Mouse (Mus musculus): ENCODE results near the gene Wipi2.

- TF ChIP-seq POLR2A (IDR thresholded peaks at IDR 0.05; ENCODE audit: control insufficient read depth, extremely low read depth, insufficient read depth, low read length, poor library complexity), result no peak
- no peak for TF ChIP-seq CTCF (IDR thresholded peaks at IDR 0.05; ENCODE audit: borderline replicate concordance, control insufficient read depth, extremely low read depth, insufficient read depth, low read length, poor library complexity)
Observed at GRCm38 (mm10) chr5:142679065-142679464, 51.6 kb downstream of the Wipi2 start.

Measured in thymus, adult 2 months (tissue).